ENCODE assay signal across 18 mouse cellular contexts in genomic region chr19:40936038-40936437, GRCm38 (mm10). TPM values are rescaled to one million over a fixed set of nuclear protein-coding genes. Genes with fewer than 3 reads are reported as not detected.
A peak's percentile ranks its signal among the peaks of the same experiment; 100 is the strongest.
DNase-seq lines count a peak whose midpoint lies in the region; ATAC-seq and TF ChIP-seq lines count a peak whose summit lies in the region.
"Had no signal": no experiment of that assay in that cellular context is flagged by ENCODE, and none has a peak within 500 bp of the region (broad histone marks: within the 10 kb centered on the region; RNA-seq: fewer than 3 reads in every experiment).

No protein-coding gene starts in this region.

- peak; percentile 6 for TF ChIP-seq POLR2A in ES-Bruce4 (IDR thresholded peaks at IDR 0.05; ENCODE audit: insufficient read depth, low read length)

- H3K36me3 ChIP-seq in ES-Bruce4 (ENCODE audit: control insufficient read depth, insufficient read depth, low read length, poor library complexity, severe bottlenecking), result no peaks in the 10 kb centered on the region
- H3K36me3 ChIP-seq: embryonic facial prominence, embryonic 13.5 days; limb, embryonic 15.5 days had no signal

- H3K4me1 ChIP-seq in ES-Bruce4 (ENCODE audit: control insufficient read depth, insufficient read depth, low read length), result no peaks in the 10 kb centered on the region
- H3K4me1 ChIP-seq: embryonic facial prominence, embryonic 13.5 days; limb, embryonic 15.5 days had no signal

- ATAC-seq in megakaryocyte progenitor cell, adult 5-6 weeks (replicated peaks; ENCODE audit: poor library complexity), result peak; percentile 80
- ATAC-seq: forebrain, postnatal 0 days; liver, postnatal 0 days had no signal

- H3K4me3 ChIP-seq in ES-Bruce4 (ENCODE audit: low read depth, low read length), result 0 out of 2 replicates have a peak overlapping the region, but pooled peaks have one; percentile 6
- H3K4me3 ChIP-seq: embryonic facial prominence, embryonic 13.5 days; limb, embryonic 15.5 days had no signal

- no peak for TF ChIP-seq CTCF in ES-Bruce4 (IDR thresholded peaks at IDR 0.05; ENCODE audit: low read depth, low read length)

- peak overlapping the region; percentile 41; the same call in 1 of the 2 replicates for H3K9ac ChIP-seq in ES-Bruce4 (ENCODE audit: low read depth, poor library complexity, severe bottlenecking)
- H3K9ac ChIP-seq: embryonic facial prominence, embryonic 13.5 days; forebrain, postnatal 0 days; limb, embryonic 15.5 days; liver, postnatal 0 days had no signal

- peak; percentile 36 for DNase-seq in WW6 (ENCODE audit: low read depth, low spot score)
- peak; percentile 66 for DNase-seq in thymus, postnatal 25 days
- no peak for DNase-seq in urinary bladder, adult 2 months (ENCODE audit: low spot score)
- DNase-seq in spleen, adult 18-20 months, result no peak
- no peak for DNase-seq in cerebellum, adult 11-12 months
- DNase-seq: adrenal gland, postnatal 25 days; cerebellum, adult 9-10 months; forebrain, postnatal 0 days; heart, adult 18-20 months; kidney, adult 8-10 months; kidney, postnatal 4 days; liver, postnatal 0 days; midbrain, embryonic 14.5 days; right cerebral cortex, adult 18-20 months had no signal

- peak; percentile 83 for TF ChIP-seq EP300 in ES-Bruce4 (IDR thresholded peaks at IDR 0.05; ENCODE audit: insufficient read depth, low read depth, low read length)

- H3K9me3 ChIP-seq in ES-Bruce4 (replicated peaks; ENCODE audit: control insufficient read depth, insufficient read depth, low read length, poor library complexity, severe bottlenecking), result peaks cover 7% of the 10 kb centered on the region
- H3K9me3 ChIP-seq: embryonic facial prominence, embryonic 13.5 days; limb, embryonic 15.5 days had no signal

- no peaks in the 10 kb centered on the region for H3K27me3 ChIP-seq in ES-Bruce4 (ENCODE audit: control insufficient read depth, insufficient read depth, low read length, poor library complexity, severe bottlenecking)
- H3K27me3 ChIP-seq: embryonic facial prominence, embryonic 13.5 days; limb, embryonic 15.5 days had no signal

- H3K27ac ChIP-seq in ES-Bruce4 (ENCODE audit: insufficient read depth, low read length), result peak overlapping the region; percentile 96
- H3K27ac ChIP-seq: embryonic facial prominence, embryonic 13.5 days; limb, embryonic 15.5 days had no signal

RNA-seq across cellular contexts. Expression of gene Zfp518a, which starts 41.5 kb away (rescaled TPM):
- 34.4 and 41.3 TPM in 2 replicates for polyA plus RNA-seq in ES-Bruce4 (2011; ENCODE audit: insufficient read depth, insufficient read length, low read depth, missing spikeins)
- total RNA-seq in megakaryocyte progenitor cell, adult 5-6 weeks (2015), result 26.8 and 31.2 TPM in 2 replicates
- 23.6 and 29.0 TPM in 2 replicates for total RNA-seq in megakaryocyte progenitor cell, adult 5-6 weeks (2017)
- polyA plus RNA-seq in urinary bladder, adult 2 months (2012; rRNA removed), result 6.4 and 7.3 TPM in 2 replicates

RNA-seq across cellular contexts. Expression of gene Blnk, which starts 58.3 kb away (rescaled TPM):
- polyA plus RNA-seq in ES-Bruce4 (2011; ENCODE audit: insufficient read depth, insufficient read length, low read depth, missing spikeins), result 6.0 and 7.6 TPM in 2 replicates
- total RNA-seq in megakaryocyte progenitor cell, adult 5-6 weeks (2015), result 0.84 TPM in 1 of 2 replicates, not detected in the other
- total RNA-seq in megakaryocyte progenitor cell, adult 5-6 weeks (2017), result 0.25 TPM in 1 of 2 replicates, not detected in the other
- 7.7 and 9.9 TPM in 2 replicates for polyA plus RNA-seq in urinary bladder, adult 2 months (2012; rRNA removed)

Comparison
In these comparisons a context has a peak if more than half of its experiments do, and no peak if none do; other contexts are left out.
1. DNase-seq: peak in WW6 (single experiment) and thymus, postnatal 25 days (single experiment); none in urinary bladder, adult 2 months (single experiment), spleen, adult 18-20 months (0 of 2) and cerebellum, adult 11-12 months (single experiment).